Mouse (Mus musculus): ENCODE results near the gene Eml2.
A peak's percentile ranks its signal among the peaks of the same experiment; 100 is the strongest.

Gene Eml2

DNA sequence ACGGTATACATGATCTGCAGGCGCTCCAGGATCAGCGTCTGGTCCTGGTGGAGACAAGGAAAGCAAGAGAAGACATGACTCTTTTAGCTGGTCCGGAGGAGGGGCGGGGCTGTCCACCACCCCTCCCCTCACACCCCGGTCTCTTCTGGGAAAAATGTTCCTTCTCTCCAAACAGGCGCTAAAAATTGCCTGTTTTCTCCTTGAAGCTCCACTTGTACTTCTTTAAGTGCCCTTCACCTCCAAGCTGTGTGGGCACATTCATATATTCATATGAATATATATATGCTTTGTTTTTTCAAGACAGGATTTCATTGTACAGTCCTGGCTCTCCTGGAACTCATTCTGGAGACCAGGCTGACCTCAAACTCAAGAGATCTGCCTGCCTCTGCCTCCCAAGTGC is 13.3 kb upstream of the Eml2 start:
- no peak for DNase-seq (ENCODE audit: low read depth, low spot score)

DNA sequence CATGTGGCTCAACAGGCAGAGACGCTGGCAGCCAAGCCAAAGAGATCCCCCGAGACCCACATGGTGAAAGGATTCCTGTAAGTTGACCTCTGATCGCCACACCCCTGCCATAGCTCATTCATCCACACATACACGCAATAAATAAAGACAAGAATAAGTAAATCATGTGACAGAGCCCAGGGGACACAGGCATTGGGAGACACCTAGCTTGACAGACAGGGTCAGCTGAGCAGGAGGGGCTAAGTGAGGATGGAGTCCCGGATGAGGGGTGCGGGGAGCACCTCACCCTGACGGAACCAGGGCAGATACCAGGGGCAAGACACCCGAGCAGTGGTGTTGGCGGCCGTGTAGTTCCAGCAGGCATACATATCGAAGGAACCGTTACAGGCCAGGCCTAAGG is 12.5 kb upstream of the Eml2 start:
- DNase-seq (ENCODE audit: low read depth, low spot score), result no peak

- peak; percentile 89 for DNase-seq (ENCODE audit: low read depth, low spot score)
Measured at GRCm38 (mm10) chr7:19164189-19164588, 12.0 kb upstream of the Eml2 start.

DNA sequence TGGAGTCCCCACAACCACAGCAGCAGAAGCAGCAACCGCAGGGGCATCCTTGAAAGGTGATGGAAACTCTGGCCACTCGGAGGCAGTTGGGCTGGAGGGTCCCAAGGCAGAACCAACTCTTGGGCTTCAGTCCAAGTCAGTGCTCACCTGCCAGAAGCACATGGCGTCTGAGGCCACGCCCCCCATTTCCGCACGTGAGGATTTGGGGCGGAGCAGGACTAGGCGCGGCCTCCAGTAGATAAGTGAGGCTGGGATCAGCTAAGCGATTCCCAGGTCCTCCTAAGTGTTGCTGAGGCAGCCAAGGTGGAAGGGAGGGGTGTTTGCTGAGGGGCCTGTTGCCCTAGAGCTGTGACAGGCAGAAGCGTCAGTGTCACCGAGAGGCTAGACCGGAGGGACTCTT is 11.2 kb upstream of the Eml2 start:
- no peak for DNase-seq (ENCODE audit: low read depth, low spot score)

DNA sequence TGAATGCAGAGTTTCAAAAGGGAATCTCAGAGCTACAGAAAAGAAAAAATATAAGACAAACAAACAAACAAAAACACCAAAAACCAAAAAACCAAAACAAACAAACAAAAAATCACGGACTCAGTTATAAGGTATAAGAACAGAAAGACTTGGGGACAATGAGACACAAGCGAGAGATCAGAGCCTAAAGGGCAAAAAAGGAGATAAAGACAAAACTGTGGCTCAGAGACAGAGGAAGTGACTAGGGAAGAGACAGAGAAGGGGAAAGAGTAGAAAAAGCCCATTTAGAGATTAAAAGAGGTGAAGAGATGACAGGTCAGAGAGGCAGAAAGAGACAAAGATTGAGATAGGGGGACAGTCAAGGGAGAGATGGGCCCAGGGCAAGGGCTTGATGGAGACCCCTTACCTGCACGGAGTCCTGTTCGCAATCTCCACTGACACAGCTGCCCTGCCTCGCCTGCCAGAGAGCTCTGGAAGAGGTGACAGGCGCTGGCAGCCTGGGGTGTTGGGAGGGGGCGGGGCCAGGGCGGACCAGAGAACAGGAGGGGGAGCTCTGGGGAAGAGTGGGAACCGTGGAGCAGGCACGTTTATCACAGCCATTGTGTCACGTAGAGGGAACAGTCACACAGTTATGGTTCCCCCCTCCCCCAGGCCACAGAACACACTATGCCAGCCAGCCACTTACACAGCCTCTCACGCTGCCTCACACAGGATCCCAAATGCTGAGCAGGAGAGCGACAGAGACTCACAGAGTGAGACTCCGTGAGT is 10.4 kb upstream of the Eml2 start, which contains the start of gene Gipr:
Gipr (minus strand) TSS at position 472 of the 768 bp plus-strand sequence.
- no peak for DNase-seq (ENCODE audit: low read depth, low spot score)

DNA sequence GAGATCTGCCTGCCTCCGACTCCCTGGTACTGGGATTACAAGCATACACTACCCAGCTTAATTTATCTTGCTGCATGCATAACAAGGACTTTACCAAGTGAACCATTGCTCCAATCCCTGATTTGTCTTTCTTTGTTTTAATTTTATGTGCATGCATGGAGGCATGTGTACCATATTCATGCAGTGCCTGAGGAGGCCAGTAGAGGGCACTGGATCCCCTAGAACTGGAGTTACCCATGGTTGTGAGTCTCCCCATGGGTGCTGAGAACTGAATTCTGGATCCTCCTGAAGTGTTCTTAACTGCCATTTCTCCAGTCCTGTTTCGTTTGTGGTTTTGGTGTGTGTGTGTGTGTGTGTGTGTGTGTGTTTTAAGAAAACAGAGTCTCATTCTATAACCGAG is 9.2 kb upstream of the Eml2 start:
- DNase-seq (ENCODE audit: low read depth, low spot score), result no peak

DNA sequence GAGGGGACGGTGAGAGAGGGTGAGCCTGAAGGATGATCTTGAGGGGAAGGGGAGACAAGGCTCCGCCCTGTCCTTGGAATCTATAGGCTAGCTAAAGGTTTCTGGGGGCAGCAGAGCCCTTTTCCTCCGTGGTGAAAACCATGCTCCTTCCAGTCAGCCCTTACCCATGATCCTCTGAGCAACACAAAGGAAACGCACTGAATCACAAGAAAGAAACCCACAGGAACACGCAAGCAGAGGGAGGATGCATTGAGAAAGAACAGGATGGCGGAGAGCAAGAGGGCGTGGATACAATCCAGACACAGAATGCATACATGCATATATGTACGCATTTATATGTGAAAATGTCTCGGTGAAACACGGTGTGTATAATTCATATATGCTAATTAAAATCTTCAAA is 6.7 kb upstream of the Eml2 start:
- DNase-seq (ENCODE audit: low read depth, low spot score), result no peak

- no peak for DNase-seq (ENCODE audit: low read depth, low spot score)
Measured at GRCm38 (mm10) chr7:19170142-19170541, 6.1 kb upstream of the Eml2 start.

DNA sequence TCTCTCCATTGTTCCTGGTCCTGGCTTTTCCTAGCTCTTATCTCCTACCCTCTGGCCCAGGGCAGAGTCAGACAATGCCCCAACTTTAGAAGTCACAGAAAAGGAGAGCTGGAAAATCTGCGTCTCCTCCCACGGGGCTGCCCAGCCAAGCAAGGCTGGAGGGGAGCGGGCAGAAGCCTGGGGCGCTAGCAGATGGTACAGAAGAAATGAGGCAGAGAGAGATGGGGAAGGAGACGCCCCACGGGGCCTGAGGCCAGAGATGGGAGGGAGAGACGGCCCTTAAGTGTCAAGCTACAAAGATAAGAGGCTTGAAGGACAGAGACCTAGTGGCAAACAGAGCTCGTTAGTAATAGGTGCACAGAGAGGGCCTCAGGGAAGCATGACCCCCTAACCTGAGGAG is 4.4 kb upstream of the Eml2 start:
- DNase-seq (ENCODE audit: low read depth, low spot score), result no peak

GRCm38 (mm10) chr7:19172874-19173273 is 3.3 kb upstream of the Eml2 start:
- peak; percentile 73 for DNase-seq (ENCODE audit: low read depth, low spot score)

DNA sequence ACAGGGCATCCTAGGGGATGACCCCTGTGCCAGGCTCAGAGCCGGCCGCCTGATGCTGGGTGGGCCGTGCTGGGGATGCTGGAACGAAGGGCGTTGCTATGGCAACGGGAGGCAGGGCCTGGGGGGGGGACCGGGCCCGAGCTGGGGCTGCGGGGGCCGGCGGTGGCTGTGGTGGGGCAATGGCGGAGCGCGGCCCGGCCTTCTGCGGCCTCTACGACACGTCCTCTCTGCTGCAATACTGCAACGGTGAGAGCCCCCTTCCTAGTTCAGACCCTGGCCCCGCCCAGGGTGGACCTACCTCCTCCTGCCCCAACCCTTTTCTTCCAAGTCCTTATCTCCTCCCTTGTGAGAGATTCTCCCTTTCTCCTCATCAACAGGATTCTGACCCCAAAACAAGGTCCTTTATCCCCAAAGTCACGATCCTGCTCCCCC is 311 bp downstream of the Eml2 start:
- no peak for DNase-seq (ENCODE audit: low read depth, low spot score)

- DNase-seq (ENCODE audit: low read depth, low spot score), result no peak
Measured at GRCm38 (mm10) chr7:19177216-19177615, 995 bp downstream of the Eml2 start.

- DNase-seq (ENCODE audit: low read depth, low spot score), result no peak
Measured at GRCm38 (mm10) chr7:19178035-19178434, 1.8 kb downstream of the Eml2 start.

- DNase-seq (ENCODE audit: low read depth, low spot score), result peak; percentile 68
Measured at GRCm38 (mm10) chr7:19178443-19179092, 2.3 kb downstream of the Eml2 start.

DNA sequence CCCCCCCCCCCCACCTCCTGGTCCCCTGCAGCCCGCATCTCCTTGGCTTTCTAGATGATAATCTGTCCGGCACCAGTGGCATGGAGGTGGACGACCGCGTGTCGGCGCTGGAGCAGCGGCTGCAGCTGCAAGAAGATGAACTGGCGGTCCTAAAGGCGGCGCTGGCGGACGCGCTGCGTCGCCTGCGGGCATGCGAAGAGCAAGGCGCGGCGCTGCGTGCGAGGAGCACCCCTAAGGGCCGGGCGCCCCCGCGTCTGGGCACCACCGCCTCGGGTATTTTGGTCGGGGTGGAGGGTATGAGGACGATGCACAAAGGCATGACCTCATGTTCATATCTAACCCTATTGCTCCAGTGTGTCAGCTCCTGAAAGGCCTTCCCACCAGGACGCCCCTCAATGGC is 3.0 kb downstream of the Eml2 start:
- DNase-seq (ENCODE audit: low read depth, low spot score), result no peak

DNA sequence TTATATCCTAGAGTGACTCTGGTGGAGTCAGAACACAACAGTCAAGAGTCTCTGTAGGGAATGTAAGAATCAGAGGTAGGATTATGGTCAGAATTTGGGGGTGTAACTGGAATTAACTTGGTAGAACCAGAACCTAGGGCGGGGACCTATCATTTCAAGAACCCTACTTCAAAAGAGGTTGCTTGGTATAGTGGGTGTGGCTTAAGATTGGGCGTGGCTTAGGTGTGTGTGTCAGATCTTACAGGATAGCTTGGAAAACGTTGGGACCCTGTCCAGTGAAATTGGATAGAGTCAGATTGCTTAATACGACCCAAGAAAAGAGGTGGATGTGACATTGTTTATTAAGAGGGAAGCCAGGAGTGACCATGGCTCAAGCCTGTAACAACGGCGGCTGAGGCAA is 3.7 kb downstream of the Eml2 start:
- DNase-seq (ENCODE audit: low read depth, low spot score), result no peak

GRCm38 (mm10) chr7:19180862-19181429 is 4.7 kb downstream of the Eml2 start:
- no peak for DNase-seq (ENCODE audit: low read depth, low spot score)

GRCm38 (mm10) chr7:19184250-19184649 is 8.0 kb downstream of the Eml2 start:
- no peak for DNase-seq (ENCODE audit: low read depth, low spot score)

- DNase-seq (ENCODE audit: low read depth, low spot score), result no peak
Measured at GRCm38 (mm10) chr7:19184758-19185157, 8.5 kb downstream of the Eml2 start.

DNA sequence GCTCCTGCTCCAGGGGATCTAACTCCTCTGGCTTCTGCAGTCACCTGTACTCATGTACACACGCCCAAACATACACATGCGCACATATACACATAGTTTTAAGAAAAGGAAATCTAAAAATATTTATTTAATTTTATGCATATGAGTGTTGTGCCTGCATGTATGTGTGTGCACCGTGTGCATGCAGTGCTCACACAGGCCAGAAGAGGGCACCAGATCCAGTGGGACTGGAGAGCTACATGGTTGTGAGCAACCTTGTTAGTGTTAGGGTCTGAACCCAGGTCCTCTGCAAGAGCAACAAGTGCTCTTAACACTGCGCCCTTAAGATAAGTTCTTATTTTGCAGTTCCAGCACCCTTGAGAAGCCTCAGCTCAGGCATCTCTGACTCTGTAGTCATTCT is 18.5 kb downstream of the Eml2 start:
- no peak for DNase-seq (ENCODE audit: low read depth, low spot score)

- no peak for DNase-seq (ENCODE audit: low read depth, low spot score)
Measured at GRCm38 (mm10) chr7:19196676-19197075, 20.5 kb downstream of the Eml2 start.

- no peak for DNase-seq (ENCODE audit: low read depth, low spot score)
Measured at GRCm38 (mm10) chr7:19197985-19198384, 21.8 kb downstream of the Eml2 start.

DNA sequence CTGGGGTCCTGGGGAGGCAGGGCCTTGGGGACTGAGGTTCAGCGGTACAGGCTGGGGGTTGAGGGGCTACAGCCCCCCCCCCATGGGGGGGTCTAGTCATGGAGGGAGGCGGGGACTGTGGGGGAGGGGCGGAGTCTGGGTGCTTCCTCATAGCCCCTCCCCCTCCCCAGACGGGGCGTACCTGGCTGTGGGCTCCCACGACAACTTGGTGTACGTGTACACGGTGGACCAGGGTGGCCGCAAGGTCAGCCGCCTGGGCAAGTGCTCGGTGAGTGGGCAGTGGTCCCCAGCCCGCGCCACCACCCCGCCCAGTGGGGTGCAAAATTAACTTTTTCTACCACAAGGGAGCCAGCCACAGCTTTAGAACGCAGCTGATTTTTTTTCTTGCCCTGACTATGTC is 25.4 kb downstream of the Eml2 start:
- no peak for DNase-seq (ENCODE audit: low read depth, low spot score)

Measured in WW6 (cell line).